Mouse (Mus musculus) embryonic fibroblast, embryonic 13.5 days (primary cell): ENCODE measurements around the gene Ccn5.

ENCODE experiments used
- CTCF ChIP-seq: IDR thresholded peaks from 2 replicates; pipeline ENCODE4 v1.5.1; 2011; ENCODE audit warnings: mild to moderate bottlenecking, control low read depth, low read length, moderate library complexity, borderline replicate concordance; ENCODE audit not compliant: insufficient read depth
- POLR2A ChIP-seq: IDR thresholded peaks from 2 replicates; pipeline ENCODE4 v1.6.1; 2011; ENCODE audit warnings: low read depth, mild to moderate bottlenecking, control low read depth, low read length, moderate library complexity

GRCm38 (mm10) chr2:163839519-163839918, 18.9 kb downstream of the Ccn5 start:
- TF ChIP-seq CTCF = no peak
- TF ChIP-seq POLR2A = no peak
